Mouse (Mus musculus) embryonic facial prominence, embryonic 13.5 days (tissue): ENCODE measurements at regions not wholly inside any gene's neighbourhood (a gene's known extent, or its start where the extent isn't known, plus 50 kb on each side); places are given as distances from the start of the nearest gene placed in this dataset.

Experiments used
- ATAC-seq: fragments of 200-750 bp; cut with Nextera tagmentation; 2 replicates; pipeline ENCODE4 v1.8.0; 2017; ENCODE audit warnings: low read depth; ENCODE audit not compliant: insufficient number of reproducible peaks, insufficient read depth, low FRiP score, low TSS enrichment
- H3K27ac ChIP-seq: fragments of 300-500 bp; sonication (generic); 2 replicates; pipeline ENCODE4 v1.5.1; 2015; ENCODE audit warnings: moderate library complexity, mild to moderate bottlenecking, inconsistent platforms
- H3K27me3 ChIP-seq: fragments of 300-500 bp; sonication (generic); 2 replicates; pipeline ENCODE4 v1.6.1; 2015; ENCODE audit warnings: mild to moderate bottlenecking, inconsistent platforms
- H3K36me3 ChIP-seq: fragments of 300-500 bp; sonication (generic); 2 replicates; pipeline ENCODE4 v1.6.1; 2015; ENCODE audit warnings: mild to moderate bottlenecking, inconsistent platforms
- H3K4me1 ChIP-seq: fragments of 300-500 bp; sonication (generic); 2 replicates; pipeline ENCODE4 v1.6.1; 2015; ENCODE audit warnings: inconsistent platforms
- H3K4me2 ChIP-seq: fragments of 300-500 bp; sonication (generic); 2 replicates; pipeline ENCODE4 v1.6.1; 2015; ENCODE audit warnings: moderate library complexity, mild to moderate bottlenecking, inconsistent platforms
- H3K4me3 ChIP-seq: fragments of 300-500 bp; sonication (generic); 2 replicates; pipeline ENCODE4 v1.5.1; 2015; ENCODE audit warnings: mild to moderate bottlenecking, inconsistent platforms
- H3K9ac ChIP-seq: fragments of 300-500 bp; sonication (generic); 2 replicates; pipeline ENCODE4 v1.6.1; 2015; ENCODE audit warnings: mild to moderate bottlenecking, inconsistent platforms
- H3K9me3 ChIP-seq: fragments of 300-500 bp; sonication (generic); 2 replicates; pipeline ENCODE4 v1.6.1; 2016; ENCODE audit warnings: inconsistent platforms
- WGBS: fragments of 180-500 bp; shearing (Covaris S2); methylation state at CpG from one replicate; pipeline ENCODE4 v1.1.7; 2015; ENCODE audit warnings: mixed read lengths; 5-methylcytosine and 5-hydroxymethylcytosine counted together

DNA sequence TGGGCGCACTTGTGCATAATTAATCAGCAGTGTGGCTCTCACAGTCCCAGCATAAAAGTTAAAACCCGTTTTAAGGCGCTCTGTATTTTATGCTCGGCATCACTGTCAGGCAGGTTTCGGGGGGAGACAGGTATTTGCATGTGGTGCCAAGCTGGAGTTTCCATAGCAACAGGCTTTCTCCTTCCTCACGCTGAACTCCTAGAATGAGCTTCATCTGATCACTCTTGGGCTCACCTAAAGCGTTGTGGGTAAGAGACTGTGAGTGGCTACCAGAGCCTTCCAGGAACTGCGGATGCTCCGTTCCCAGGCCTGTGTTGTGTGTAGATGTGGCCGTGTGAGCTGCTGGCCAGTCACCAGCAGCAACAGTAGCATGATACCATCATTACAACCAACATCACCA, 161.5 kb downstream of the Ajap1 start:
- 78% methylated on average over 10 of the region's 10 CpGs for WGBS
- H3K9me3 ChIP-seq: no peaks in the 10 kb centered on the region
- ATAC-seq: no peak
- H3K9ac ChIP-seq: no peak overlapping the region
- no peak overlapping the region for H3K4me2 ChIP-seq
- H3K4me1 ChIP-seq: no peaks in the 10 kb centered on the region
- no peak overlapping the region for H3K27ac ChIP-seq
- no peaks in the 10 kb centered on the region for H3K36me3 ChIP-seq
- no peaks in the 10 kb centered on the region for H3K27me3 ChIP-seq
- no peak overlapping the region for H3K4me3 ChIP-seq

DNA sequence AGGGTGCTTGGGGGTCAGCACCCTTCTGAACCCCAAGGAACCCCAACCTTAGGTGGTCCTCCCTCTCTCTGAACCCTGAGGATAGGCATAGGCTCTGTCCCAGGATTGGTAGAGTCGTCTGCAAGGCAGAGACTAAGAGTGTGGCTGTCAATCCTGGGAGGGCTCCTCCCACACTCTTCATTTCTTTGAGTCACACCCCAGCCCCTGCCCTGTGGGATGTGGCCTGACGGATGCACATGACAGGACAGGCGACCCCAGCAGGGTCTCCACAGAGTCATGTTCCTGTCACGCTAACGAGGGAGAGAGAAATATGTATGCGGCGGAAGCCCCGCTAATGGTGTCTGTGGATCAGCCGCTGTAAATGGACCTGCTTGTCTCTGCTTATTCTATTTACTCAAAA, 162.0 kb downstream of the Ajap1 start:
- 77% methylated on average over 9 of the region's 9 CpGs for WGBS

GRCm38 (mm10) chr4:153316964-153317724, 165.5 kb downstream of the Ajap1 start:
- Histone ChIP-seq H3K4me2 (no peak overlapping the region), H3K27me3 (no peaks in the 10 kb centered on the region), H3K9ac (no peak overlapping the region), H3K36me3 (no peaks in the 10 kb centered on the region), H3K9me3 (no peaks in the 10 kb centered on the region), H3K4me3 (no peak overlapping the region), H3K27ac (no peak overlapping the region), H3K4me1 (no peaks in the 10 kb centered on the region)
- no peak for ATAC-seq
- 83% methylated on average over 16 of the region's 16 CpGs for WGBS

More for the DNA sequence above, 162.0 kb downstream of the Ajap1 start:
- Histone ChIP-seq H3K27ac (no peak overlapping the region), H3K9ac (no peak overlapping the region), H3K4me2 (no peak overlapping the region), H3K4me1 (no peaks in the 10 kb centered on the region), H3K9me3 (no peaks in the 10 kb centered on the region), H3K27me3 (no peaks in the 10 kb centered on the region), H3K4me3 (no peak overlapping the region), H3K36me3 (no peaks in the 10 kb centered on the region)
- ATAC-seq: no peak

DNA sequence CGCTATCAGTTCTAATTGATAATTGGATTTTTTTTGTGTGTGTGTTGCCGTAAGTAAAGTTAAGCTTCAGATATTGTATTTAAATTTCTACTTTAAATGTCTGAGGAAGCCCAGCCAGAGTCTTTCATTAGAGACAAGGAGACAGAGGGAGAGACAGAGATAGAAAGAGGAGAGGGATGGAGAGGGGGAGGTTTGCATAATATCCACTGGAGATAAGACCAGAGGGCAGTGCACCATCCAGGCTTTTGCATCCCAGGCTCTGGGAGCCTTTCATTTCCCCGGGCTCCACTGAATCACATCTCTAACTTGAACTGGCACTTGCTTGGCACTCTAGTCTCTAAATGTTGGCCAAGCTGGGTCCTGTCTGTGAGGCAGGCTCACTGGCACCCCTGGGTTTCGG, 166.1 kb downstream of the Ajap1 start:
- no peak overlapping the region for H3K27ac ChIP-seq
- 86% methylated on average over 4 of the region's 4 CpGs for WGBS
- no peak overlapping the region for H3K4me3 ChIP-seq
- no peak overlapping the region for H3K9ac ChIP-seq
- no peaks in the 10 kb centered on the region for H3K9me3 ChIP-seq
- H3K4me2 ChIP-seq: no peak overlapping the region
- no peaks in the 10 kb centered on the region for H3K27me3 ChIP-seq
- ATAC-seq: no peak
- no peaks in the 10 kb centered on the region for H3K36me3 ChIP-seq
- no peaks in the 10 kb centered on the region for H3K4me1 ChIP-seq

DNA sequence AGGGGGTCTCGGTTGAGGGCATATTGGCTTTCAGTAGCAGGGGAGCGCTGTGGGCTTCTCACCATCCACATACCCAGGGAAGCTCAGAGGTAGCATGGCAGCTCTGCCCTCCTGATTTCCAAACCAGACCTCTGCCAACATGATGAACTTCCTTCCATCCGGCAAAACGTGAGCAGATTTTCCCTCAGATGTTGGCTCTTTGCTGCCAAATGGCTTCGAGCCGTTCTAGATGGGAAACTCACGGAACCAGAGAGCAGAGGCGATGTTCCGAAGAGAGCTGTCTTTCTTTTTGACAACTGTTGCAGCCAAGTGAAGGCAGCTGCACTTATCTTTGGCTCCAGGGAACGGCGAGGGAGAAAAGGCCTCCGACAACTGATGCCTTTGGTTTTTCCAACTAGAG, 168.7 kb downstream of the Ajap1 start:
- 82% methylated on average over 12 of the region's 12 CpGs for WGBS
- Histone ChIP-seq H3K9me3 (no peaks in the 10 kb centered on the region), H3K4me2 (no peak overlapping the region), H3K4me3 (no peak overlapping the region), H3K9ac (no peak overlapping the region), H3K27me3 (0 out of 2 replicates have a peak, but pooled peaks cover 4% of the 10 kb centered on the region), H3K27ac (no peak overlapping the region), H3K4me1 (no peaks in the 10 kb centered on the region), H3K36me3 (no peaks in the 10 kb centered on the region)
- no peak for ATAC-seq

DNA sequence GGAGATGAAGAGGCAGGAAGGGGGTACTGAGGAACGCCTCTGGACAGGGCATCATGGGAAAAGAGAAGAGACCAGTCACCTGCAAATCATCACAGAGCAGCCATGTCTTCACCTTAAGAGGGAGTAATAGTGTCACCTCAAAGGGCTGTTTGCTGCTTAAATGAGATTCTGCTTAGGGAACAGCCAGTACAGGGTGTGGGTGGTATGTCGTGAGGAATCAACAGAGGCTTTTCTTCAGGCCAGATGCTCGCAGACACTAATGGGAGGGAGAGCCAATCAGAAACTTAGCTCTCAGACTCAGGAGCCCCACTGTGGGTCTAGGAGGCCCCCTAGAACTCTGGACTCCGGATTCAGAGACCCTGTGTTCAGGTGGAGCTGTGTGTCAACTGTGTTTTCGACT, 171.0 kb downstream of the Ajap1 start:
- Histone ChIP-seq H3K4me1 (no peaks in the 10 kb centered on the region), H3K36me3 (no peaks in the 10 kb centered on the region), H3K9ac (no peak overlapping the region), H3K27me3 (0 out of 2 replicates have a peak, but pooled peaks cover 4% of the 10 kb centered on the region), H3K4me3 (no peak overlapping the region), H3K27ac (no peak overlapping the region), H3K9me3 (no peaks in the 10 kb centered on the region), H3K4me2 (no peak overlapping the region)
- no peak for ATAC-seq
- 68% methylated on average over 5 of the region's 5 CpGs for whole genome bisulfite sequencing

- WGBS: 60% methylated on average over 2 of the region's 2 CpGs
- Histone ChIP-seq H3K4me1 (no peaks in the 10 kb centered on the region), H3K36me3 (no peaks in the 10 kb centered on the region), H3K9me3 (no peaks in the 10 kb centered on the region), H3K4me2 (no peak overlapping the region), H3K4me3 (no peak overlapping the region), H3K27me3 (0 out of 2 replicates have a peak, but pooled peaks cover 4% of the 10 kb centered on the region), H3K9ac (no peak overlapping the region), H3K27ac (no peak overlapping the region)
- no peak for ATAC-seq
Measured at GRCm38 (mm10) chr4:153310641-153311040, 172.0 kb downstream of the Ajap1 start.

DNA sequence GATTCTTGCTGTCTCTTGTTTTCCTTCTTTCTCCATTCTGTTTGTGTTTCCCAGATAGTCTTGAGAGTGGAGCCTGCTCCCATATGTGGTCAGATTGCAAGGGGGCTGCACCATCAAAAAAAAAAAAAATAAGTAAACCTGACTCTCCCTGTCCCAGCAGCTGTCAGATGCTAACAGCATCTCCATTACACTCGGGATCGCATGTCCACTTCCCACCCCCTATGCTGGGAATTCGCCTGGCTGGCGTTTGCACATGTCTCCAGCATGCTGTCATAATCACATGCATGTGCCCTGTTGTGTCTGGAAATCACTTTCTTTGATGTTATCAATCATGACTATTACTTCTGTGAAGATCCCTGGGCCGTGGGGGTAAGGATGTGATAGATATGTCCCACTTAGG, 179.1 kb downstream of the Ajap1 start:
- WGBS: 38% methylated on average over 5 of the region's 5 CpGs
- Histone ChIP-seq H3K4me2 (no peak overlapping the region), H3K27ac (no peak overlapping the region), H3K4me1 (no peaks in the 10 kb centered on the region), H3K9ac (no peak overlapping the region), H3K4me3 (no peak overlapping the region), H3K9me3 (no peaks in the 10 kb centered on the region), H3K27me3 (no peaks in the 10 kb centered on the region), H3K36me3 (no peaks in the 10 kb centered on the region)
- no peak for ATAC-seq

GRCm38 (mm10) chr4:153302855-153303254, 179.8 kb downstream of the Ajap1 start:
- Histone ChIP-seq H3K9me3 (no peaks in the 10 kb centered on the region), H3K36me3 (no peaks in the 10 kb centered on the region), H3K4me2 (no peak overlapping the region), H3K27me3 (no peaks in the 10 kb centered on the region), H3K4me1 (no peaks in the 10 kb centered on the region), H3K9ac (no peak overlapping the region), H3K27ac (no peak overlapping the region), H3K4me3 (no peak overlapping the region)
- ATAC-seq: no peak
- WGBS: 84% methylated on average over 4 of the region's 4 CpGs

GRCm38 (mm10) chr4:153298277-153298676, 184.3 kb downstream of the Ajap1 start:
- Histone ChIP-seq H3K36me3 (no peaks in the 10 kb centered on the region), H3K9me3 (no peaks in the 10 kb centered on the region), H3K27me3 (no peaks in the 10 kb centered on the region), H3K4me2 (no peak overlapping the region), H3K4me3 (no peak overlapping the region), H3K9ac (no peak overlapping the region), H3K4me1 (peaks cover 3% of the 10 kb centered on the region; the same call in 1 of the 2 replicates), H3K27ac (no peak overlapping the region)
- 85% methylated on average over 5 of the region's 5 CpGs for WGBS
- ATAC-seq: no peak

DNA sequence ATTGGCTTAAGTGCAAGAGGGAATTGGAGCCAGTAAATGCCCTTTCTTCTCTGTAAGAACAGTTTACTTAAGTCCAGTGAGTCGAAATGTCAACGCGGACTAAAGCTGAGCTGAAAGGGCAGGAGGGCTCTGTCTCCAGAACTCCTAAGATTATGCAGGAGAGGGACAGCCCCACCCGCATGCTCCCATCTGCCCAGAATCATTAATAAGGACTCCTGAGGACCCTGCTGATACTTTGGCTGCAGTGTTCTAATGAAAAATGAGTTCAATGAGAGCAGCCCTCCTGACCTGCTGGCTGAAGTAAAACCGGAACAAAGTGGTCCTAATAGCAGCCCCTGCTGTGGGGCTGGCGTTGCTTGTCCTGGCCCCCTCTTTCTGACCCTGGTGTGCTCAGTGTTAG, 187.8 kb downstream of the Ajap1 start:
- no peak overlapping the region for H3K4me3 ChIP-seq
- 58% methylated on average over 6 of the region's 6 CpGs for WGBS
- no peaks in the 10 kb centered on the region for H3K27me3 ChIP-seq
- H3K9me3 ChIP-seq: no peaks in the 10 kb centered on the region
- H3K27ac ChIP-seq: no peak overlapping the region
- H3K4me2 ChIP-seq: no peak overlapping the region
- ATAC-seq: no peak
- H3K9ac ChIP-seq: no peak overlapping the region
- H3K4me1 ChIP-seq: peaks cover 8% of the 10 kb centered on the region
- H3K36me3 ChIP-seq: no peaks in the 10 kb centered on the region

DNA sequence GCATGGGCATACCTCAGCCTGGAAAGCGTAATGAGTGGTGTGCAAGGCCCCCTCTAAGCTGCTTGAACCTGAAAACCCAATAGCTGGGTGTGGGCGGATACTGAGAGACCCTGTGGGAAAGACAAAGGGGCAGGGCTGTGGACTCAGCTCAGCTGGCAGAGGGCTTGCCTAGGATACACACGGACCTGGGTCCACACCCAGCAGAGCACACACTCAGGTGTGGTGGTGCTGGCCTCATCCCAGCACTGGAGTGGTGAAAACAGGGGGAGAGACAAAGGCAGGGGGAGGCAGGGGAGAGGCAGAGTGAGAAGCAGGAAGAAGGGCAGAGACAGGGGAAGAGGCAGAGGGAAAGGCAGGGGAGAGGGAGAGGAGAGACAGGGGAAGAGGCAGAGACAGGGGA, 189.5 kb downstream of the Ajap1 start:
- no peak for ATAC-seq
- Histone ChIP-seq H3K4me3 (no peak overlapping the region), H3K9me3 (no peaks in the 10 kb centered on the region), H3K27me3 (no peaks in the 10 kb centered on the region), H3K4me1 (peaks cover 8% of the 10 kb centered on the region), H3K4me2 (no peak overlapping the region), H3K27ac (no peak overlapping the region), H3K36me3 (no peaks in the 10 kb centered on the region), H3K9ac (no peak overlapping the region)
- WGBS: 56% methylated on average over 3 of the region's 3 CpGs
